Mouse (Mus musculus) retina, postnatal 1 day (tissue): Measurements from ENCODE around the gene Serbp1.

Experiments
- DNase-seq: peaks from one replicate; pipeline ENCODE4 v3.0.0-alpha.2; 2012

The Serbp1 gene

GRCm38 (mm10) chr6:67236491-67237234, 1.3 kb upstream of the Serbp1 start:
- DNase-seq, result no peak

GRCm38 (mm10) chr6:67241263-67241662, 3.3 kb downstream of the Serbp1 start:
- DNase-seq, result no peak

GRCm38 (mm10) chr6:67243765-67244420, 5.9 kb downstream of the Serbp1 start:
- no peak for DNase-seq

DNA sequence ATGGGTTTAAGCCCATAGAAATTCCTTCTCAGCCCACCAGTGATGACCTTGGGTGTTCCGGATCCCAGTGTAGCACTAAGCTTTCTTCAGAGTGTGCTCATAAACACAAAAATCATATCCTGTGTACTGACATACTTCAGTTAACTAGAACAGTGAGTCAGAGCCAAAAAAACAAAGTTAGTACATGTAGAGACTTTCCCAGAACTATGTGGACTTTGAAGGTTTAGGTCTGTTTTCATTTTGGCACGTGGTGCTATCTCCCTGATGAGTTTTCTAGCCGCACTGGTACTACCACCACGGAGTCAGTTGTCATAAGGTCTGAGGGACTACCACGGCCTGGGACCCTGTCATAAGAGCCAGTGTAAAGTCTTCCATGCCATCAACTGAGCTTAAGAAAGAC, 6.5 kb downstream of the Serbp1 start:
- no peak for DNase-seq

DNA sequence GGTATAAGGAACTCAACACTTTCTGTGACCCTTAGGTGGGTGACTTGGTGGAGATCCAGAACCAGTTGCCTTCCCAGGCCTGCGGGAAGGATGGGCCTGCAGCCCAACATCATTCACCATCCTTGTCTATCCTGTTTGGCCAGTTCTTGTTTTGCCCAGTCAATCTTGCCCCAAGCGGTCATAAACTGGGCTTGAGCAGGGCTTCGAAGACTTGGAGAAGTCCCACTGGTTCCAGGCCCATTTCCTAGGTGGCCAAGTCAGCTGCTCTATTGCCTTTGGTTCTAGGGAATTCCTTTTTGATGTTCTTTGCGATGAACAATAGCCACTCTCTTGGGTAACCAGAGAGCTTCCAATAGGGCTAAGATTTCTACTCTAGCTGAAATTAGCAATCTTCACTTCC, 13.1 kb downstream of the Serbp1 start:
- no peak for DNase-seq

- DNase-seq, result no peak
These were observed 27.0 kb downstream of the Serbp1 start for GRCm38 (mm10) chr6:67264935-67265334.

DNA sequence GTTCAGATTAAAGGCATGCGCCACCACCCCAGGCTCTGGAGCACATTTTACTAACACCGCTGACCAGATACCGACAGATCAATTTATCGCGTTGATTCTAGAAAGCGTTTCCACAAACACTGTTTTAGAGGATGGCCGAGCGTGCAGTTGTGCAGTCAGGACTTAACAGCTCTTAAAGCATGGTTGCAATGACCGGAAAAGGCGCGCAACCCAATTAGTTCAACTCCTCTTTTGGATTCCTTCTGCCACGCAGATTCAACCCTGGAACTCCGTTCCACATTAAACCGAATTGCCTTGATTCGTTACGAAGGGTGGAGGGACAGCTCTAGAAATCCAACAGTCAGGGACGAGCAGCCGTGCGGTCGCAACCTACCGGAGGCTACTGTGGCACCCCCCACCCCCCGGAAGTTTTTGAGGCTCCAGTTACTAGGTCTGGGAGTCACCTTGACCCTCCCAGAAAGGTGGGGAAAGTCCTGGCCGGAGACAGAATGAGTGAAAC, 28.2 kb downstream of the Serbp1 start:
- DNase-seq, result peak; percentile 72

DNA sequence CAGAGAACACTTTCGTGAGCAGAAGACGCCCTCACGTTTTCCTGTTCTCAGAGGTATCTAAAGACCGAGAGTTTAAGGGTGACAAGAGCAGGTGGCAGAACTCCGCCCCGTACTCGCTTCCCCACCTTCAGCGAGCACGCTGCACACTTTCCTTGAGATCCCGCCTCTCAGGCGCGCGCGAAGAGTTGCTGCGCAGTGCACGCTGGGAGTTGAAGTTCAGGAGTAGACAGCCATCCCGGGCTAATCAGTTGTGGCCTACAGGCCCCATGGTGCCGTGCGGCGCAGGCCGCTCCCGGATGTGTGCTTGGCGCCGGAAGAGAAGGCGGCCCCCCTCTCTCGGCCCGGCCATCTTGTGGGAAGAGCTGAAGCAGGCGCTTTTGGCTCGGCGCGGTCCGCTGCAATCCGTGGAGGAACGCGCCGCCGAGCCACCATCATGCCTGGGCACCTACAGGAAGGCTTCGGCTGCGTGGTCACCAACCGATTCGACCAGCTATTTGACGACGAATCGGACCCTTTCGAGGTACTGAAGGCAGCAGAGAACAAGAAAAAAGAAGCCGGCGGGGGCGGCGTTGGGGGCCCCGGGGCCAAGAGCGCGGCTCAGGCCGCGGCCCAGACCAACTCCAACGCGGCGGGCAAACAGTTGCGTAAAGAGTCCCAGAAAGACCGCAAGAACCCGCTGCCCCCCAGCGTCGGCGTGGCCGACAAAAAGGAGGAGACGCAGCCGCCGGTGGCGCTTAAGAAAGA, 28.9 kb downstream of the Serbp1 start:
- DNase-seq, result peak; percentile 98

GRCm38 (mm10) chr6:67267408-67268244, 29.6 kb downstream of the Serbp1 start:
- peak; percentile 55 for DNase-seq

DNA sequence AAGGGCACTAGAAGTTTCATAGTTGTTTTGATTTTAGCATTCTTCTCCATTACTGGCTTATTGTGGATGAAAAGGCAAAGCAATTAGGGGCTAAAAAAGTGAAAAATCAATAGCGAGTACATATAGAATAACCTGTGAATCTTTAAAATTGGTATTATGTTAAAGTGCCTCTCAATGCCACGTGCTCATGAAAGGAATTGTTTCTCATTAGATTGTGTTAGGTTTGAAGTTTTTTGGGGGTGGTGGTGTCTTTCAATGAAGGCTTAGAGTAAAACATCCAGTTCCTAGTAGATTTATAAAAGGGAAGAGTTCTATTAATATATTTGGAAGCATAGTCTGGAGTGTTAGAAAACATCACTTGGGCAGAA, 30.3 kb downstream of the Serbp1 start:
- no peak for DNase-seq

- DNase-seq, result no peak
These were observed 31.0 kb downstream of the Serbp1 start for GRCm38 (mm10) chr6:67268983-67269382.

DNA sequence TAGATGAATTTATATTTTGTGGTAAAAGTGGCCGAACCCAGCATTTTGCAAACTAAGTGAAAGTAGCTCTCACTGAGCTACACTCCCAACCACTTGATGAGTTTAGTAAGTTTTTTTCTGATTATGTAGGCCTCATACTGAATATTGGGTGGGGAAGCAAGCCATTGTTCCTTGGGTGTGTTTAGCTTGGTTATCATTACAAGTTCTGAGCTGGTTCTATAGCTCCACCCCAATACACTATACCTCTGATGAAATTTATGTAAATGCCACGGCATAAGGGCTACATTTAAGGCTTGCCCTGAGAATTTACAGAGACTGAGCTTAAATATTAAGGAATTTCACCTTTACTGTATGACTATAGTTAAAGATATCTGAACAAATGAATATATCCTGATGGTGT, 31.5 kb downstream of the Serbp1 start:
- DNase-seq, result no peak

DNA sequence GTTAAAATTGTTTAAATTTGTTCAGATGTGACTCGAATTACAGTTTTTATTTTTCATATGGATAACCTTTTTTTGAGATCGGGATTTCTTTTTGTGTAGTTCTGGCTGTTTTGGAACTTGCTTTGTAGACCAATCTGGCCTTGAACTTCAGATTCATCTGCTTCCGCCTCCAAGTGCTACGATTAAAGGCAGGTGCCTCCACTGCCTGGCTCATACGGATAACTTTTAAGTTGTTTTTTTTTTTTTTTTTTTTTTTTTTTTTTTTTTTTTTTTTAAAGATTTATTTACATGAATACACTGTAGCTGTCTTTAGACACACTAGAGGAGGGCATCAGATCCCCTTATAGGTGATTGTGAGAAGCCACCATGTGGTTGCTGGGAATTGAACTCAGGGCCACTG, 40.0 kb downstream of the Serbp1 start:
- no peak for DNase-seq

- no peak for DNase-seq
These were observed 43.7 kb downstream of the Serbp1 start for GRCm38 (mm10) chr6:67281614-67282197.

DNA sequence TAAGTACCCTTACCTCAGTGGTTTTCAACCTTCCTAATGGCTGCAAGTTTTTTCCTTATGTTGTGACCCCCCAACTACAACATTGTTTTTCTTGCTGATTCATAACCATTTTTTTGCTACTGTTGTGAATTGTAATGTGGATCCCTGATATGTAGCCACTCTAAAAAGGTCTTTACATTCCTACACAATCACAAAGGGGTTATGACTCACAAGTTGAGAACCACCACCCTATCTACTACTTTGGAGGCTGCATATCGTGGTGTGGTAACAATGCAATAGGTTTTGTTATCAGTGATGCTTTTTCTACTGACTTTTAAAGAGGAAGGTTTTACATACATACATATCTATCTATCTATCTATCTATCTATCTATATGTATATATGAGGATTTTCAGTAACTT, 44.9 kb downstream of the Serbp1 start:
- DNase-seq, result no peak

GRCm38 (mm10) chr6:67292042-67292623, 54.2 kb downstream of the Serbp1 start:
- no peak for DNase-seq

GRCm38 (mm10) chr6:67296126-67296525, 58.1 kb downstream of the Serbp1 start:
- DNase-seq, result peak; percentile 16

DNA sequence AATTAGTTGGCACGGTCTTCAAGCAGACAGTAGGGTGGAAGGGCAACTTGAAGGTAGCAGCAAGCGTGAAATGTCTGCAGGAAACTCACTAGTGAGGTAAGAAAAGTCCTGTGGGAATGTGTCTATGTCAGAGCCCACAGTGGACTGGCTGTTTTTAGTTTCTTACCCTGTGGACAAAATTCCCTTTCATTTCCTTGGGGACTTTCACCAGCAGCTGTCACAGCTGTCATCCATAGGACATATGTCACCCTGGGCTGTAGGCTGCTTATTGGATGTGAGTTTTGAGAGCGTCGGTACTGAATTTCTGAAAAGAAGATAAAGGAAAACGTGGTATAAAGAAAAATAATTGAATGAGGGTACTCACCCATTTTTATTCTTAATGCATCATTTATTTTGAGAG, 60.8 kb downstream of the Serbp1 start:
- no peak for DNase-seq

DNA sequence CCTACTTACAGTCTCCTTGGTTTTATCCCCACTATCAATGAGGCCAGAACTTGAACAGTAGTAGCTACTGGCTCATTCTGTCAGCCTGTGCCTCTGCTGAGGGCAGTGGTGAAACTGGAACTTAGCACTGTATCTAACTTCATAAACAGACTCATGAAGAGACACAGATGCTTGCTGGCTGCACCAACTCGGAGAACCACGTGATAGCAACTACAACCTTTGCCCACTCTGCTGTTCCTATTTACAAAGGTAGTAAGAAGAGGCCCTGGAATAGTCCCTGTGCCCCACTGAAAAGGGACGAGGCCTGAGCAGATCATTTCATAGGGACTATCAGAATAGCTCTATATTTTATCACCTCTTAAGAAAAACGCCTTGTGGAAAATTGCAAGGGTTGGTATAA, 62.3 kb downstream of the Serbp1 start:
- DNase-seq, result no peak

DNA sequence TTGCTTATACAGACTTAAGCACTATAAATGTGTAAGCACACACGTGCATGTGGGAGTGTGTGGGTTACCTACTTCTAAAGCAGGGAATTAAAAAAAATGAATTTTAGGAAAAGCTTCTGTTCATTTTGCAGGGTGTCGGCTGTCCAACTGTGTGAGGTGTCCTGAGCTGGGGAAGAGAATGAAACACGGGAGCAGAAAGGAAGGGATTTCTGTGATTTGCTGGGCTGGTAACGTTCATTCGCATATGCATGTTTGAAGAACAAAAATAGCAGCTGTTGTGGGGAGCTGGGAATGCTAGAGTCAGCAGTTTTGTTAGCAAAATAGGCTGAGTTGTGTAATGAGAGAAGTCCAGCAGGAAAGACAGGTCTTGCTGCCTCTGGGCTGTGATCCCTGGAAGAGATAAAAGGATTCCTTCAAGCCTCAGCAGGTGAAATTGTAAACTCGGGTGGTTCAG, 62.8 kb downstream of the Serbp1 start:
- DNase-seq, result no peak

- no peak for DNase-seq
These were observed 63.3 kb downstream of the Serbp1 start for GRCm38 (mm10) chr6:67301230-67301629.

GRCm38 (mm10) chr6:67302471-67302870, 64.5 kb downstream of the Serbp1 start:
- DNase-seq, result no peak
